Mouse (Mus musculus) thymus, postnatal 4 days (tissue): ENCODE data around the gene Gorasp1.

ENCODE experiments used
- DNase-seq: peaks from one replicate; pipeline ENCODE4 v3.0.0; 2021

Gorasp1 gene

DNA sequence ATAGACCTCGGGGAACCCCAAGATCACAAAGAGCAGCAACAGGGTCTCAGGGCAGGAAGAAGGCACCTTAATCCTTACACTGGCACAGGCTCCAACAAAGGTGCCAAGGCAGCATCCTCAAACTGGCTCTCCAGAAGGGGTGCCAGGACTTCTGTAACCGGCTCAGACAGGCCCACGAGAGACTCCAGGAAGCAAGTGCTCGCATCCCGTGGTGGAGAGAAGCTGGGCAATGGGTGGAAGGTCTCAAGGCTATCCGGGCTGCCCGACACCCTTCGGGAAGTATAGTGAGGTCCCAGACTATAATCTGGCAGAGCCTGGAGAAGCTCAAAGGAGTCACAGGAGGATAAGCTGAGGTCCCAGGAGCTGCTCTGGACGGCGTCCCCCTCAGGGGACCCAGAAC lies 34.8 kb upstream of the Gorasp1 start:
- no peak for DNase-seq

DNA sequence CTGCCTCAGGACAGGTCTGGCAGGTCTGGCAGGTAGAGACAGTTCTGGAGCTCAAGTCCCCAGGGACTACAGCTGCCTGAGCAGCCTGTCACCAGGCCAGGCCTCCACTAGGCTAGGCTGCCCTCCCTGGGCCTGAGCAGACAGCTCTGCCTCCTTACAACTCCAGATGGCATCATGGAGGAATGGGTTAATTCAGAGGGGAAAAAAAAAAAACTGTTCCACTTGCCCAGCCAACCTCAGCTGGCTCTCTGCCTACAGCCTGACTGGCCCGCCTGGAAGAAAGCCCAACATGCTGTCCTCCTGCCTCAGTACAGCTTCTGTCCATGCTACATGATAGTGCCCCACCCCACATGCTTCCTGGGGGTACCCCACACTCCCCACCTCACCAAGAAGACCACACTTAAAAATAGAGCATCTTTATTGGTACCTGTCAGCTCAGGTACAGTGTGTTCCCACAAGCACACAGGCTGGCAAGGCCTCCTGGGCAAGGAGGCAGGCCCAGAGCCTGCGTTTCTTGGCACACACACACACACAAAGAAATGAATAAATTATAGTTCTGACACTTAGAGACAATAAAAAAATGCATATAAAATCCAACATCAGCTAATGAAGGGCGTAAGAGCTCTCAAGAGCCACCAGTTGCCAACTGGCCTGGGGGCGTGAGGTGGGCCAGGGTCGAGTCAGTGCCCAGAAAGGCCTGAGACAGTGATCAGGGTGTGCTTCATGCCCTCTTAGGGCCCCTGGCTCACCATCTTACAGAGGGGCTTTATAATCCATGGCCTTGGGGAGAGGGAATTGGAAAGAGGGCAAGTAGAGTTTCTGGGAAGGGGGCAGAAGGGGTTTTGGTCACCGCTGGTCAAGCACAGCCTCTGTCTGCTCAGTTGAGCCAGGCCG lies 33.6 kb upstream of the Gorasp1 start:
- no peak for DNase-seq

DNA sequence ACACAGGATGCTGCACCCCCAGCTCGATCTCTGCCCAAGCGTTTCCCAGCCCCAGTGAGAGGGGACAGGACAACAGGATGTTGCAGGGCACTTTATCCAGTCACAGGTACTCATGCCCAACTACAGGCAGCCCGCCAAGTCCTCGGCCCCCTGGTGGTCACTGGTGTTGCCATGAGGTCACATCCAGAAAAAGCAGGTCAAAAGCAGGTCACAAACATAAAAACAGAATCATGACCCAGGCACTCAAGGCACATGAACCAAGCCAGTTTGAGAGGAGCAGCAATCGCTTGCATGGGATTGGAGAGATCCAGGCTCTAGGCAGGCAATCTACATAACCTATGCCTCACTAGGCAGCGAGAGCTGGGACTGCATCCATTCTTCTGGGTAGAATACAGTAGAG lies 32.9 kb upstream of the Gorasp1 start:
- peak; percentile 82 for DNase-seq

DNA sequence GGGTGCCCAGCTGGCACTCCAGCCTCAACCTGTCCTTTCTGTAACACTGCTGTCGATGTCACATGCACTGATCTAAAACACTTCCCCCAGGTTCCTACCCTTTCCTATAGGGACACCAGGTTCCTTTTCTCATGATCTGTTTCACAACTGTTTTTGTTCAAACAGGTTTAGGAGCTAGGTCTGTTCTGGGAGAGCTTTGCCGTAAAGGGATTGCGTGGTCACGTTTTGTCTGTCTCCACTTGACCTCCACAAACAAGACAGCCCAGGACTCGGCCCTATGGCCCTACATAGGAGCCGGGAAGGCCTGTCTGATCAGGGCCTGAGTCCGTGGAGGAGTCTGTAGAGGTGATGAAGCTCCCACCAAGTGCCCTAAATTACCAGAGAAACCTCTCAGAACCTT lies 32.4 kb upstream of the Gorasp1 start:
- no peak for DNase-seq

DNA sequence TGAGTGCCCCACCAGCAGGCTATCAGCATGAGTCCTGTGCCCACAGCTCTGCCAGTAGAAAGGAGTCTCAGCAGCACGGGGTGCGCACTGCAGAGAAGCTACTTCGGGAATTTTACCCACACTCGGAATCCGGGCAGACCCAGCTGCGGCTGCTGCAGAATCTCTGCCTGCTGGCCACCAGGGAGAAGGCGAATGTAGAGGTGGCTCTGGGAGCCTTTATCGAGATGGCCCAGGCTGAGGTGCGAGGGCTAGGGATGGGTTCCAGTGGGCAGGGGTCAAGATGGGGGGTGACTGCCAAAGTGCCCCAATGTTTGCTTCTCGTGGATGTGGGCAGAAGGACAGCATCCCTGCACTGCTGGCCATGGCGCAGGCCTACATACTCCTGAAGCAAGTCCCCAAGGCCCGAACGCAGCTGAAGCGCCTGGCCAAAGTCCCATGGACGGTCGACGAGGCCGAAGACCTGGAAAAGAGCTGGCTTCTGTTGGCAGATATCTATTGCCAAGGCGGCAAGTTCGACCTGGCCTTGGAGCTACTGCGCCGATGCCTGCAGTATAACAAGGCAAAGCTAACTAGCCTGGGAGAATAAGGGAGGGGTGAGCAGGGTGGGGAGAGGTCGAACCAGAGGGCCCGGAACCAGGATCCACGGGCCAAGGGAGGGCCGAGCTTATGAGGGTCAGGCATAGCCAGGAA lies 29.0 kb upstream of the Gorasp1 start:
- no peak for DNase-seq

DNA sequence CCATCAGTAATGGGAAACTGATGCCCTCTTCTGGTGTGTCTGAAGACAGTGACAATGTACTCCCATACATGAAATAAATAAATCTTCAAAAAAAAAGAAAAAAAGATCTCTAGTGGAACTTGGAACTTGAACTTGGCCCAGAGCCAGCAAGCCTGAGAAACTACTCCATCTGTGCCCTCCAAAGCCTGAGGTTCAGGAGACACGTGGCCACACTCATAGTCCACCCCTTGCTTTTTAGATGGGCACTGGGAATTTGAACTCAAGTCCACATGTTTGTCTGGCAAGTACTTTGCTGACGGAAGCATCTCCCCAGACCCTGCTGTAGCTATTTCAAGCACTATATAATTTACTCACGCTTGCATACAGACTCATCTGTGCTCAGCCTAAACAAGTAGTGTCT lies 27.8 kb upstream of the Gorasp1 start:
- DNase-seq = no peak

DNA sequence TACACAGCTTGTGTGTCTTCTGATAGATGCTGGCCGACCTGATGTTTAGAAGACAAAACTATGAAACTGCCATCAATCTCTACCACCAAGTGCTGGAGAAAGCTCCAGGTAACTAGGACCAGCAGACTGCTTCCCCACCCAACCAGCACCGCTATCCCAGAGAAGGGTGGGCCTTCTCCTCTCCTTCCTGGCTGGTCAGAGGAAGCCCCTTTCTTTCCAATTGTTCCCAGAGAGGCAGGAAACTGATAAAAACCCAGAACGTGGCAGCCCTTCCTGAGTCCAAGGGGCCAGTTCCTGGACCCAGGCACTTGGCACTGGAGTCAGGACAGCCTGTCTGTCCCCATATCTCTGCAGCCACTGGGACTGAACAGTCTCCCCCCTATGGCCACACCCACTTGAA lies 26.8 kb upstream of the Gorasp1 start:
- DNase-seq = no peak

DNA sequence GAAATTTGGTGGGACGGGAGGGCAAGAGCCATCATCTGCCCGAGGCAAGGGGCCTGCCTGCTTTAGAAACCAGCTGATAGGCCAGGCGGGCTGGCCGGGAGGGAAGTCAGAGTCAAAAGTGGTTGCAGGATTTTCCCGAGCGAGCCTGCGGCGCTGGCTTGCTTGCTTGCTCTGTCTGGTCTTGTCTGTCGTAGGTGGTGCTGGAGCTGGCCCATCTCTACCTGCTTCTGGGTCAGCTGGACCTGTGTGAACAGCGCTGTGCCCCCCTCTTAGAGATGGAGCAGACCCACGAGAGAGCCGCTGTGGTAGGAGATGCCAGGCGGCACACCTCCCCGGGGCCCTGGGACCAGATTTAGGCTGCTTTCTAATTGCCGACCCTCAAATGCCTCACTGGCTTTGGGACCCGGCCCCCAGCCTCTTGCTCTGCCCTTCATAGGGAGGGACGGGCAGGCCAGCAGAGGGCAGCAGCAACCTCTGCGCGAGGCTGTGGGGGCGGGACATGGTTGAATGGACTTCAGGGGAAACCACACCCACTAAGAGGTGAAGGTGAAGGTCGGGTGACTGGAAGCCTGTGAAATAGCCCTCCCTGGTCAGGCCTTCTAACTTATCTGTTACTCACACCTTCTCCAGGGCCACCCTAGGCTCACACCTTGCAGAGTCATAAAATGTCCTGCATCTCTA lies 25.8 kb upstream of the Gorasp1 start:
- DNase-seq = peak; percentile 91

DNA sequence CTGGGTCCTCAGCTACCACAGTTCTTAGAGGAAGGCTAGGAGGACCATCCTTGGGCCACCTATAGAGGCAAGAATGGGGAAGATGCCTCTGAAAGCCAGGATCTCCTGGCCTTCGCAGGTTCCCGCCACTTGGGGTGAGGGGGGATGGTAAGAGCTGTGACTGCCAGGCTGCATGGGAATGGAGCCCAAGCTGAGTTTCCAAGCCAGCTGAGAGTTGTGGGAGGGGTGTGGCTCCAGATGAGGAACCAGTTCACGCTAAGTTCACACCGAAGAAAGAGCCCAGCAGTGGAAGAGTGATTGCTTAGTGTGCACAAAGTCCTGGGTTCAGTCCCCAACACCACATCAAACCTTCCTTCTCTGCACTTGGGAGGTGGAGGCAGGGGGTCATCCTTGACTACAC lies 24.9 kb upstream of the Gorasp1 start:
- DNase-seq = no peak

DNA sequence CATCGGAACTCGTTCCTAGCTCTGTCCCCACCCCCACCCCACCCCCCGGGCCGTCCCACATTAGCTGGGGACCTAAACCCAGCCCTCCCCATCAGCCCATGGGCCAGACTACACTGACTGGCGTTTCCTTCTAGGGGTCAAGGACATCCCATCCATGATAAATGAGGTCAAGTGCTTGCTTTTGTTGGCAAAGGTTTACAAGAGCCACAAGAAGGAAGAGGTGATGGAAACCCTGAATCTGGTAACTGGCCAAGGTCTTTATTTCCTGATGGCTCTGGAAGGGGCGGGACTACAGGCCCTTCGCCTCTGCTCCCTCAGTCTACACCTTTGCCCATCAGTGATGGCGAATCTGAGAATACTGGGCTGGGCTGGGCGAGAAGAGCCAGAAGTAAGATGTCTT lies 21.5 kb upstream of the Gorasp1 start:
- no peak for DNase-seq

DNA sequence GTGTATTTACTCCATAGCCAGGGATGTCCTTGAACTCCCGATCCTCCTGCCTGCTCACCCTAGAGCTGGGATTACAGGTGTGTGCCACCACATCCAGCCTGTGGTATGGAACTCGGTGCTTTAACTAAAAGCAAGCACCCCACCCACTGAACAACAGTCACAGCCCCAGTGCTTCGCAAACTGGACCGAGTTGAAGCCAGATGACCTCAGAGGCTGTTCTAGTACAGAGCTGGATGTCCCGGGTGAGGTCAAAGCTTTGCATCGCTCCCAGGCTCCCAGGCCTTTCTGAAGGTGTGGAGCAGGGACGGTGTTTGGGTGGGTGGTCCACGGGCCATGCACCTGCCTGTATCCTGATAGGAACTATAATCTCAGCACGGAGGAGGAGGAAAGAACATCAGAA lies 14.0 kb upstream of the Gorasp1 start:
- DNase-seq = no peak

DNA sequence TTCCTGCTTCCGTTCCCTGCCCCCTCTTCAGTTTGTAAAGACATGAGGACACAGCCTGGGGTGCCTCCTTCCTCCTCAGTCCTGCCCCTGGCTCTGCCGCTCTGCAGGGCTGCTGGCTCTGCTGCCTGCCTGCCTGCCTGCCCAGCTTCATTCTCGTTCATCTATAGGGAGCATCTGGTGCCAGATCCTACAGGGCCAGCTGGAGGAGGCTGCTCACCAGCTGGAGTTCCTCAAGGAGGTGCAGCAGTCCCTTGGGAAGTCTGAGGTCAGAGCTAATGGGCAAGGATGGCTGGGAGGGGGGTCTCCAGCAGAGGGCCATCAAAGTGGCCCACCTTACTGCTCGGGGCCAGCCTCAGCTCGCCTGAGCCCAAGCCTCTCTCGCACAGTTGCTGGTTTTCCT lies 13.1 kb upstream of the Gorasp1 start:
- no peak for DNase-seq

DNA sequence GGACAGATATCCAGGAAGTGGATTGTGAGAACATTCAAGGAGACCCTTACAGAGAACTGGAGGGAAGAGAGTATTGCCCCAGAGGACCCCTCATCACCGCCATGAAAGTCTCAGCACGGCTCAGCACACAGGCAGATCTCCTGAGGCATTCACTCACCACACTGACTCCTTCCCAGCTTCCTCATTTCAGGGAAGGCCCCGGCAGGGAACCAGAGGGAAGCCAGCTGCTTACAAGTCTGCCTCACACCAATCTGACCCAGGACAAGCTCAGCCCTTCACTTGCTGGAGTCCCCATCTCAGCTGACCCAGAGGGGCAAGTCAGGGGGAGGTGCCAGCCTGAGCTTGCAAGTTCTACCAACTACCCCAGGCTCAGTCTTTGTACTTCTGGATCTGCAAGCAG lies 11.4 kb upstream of the Gorasp1 start:
- no peak for DNase-seq

DNA sequence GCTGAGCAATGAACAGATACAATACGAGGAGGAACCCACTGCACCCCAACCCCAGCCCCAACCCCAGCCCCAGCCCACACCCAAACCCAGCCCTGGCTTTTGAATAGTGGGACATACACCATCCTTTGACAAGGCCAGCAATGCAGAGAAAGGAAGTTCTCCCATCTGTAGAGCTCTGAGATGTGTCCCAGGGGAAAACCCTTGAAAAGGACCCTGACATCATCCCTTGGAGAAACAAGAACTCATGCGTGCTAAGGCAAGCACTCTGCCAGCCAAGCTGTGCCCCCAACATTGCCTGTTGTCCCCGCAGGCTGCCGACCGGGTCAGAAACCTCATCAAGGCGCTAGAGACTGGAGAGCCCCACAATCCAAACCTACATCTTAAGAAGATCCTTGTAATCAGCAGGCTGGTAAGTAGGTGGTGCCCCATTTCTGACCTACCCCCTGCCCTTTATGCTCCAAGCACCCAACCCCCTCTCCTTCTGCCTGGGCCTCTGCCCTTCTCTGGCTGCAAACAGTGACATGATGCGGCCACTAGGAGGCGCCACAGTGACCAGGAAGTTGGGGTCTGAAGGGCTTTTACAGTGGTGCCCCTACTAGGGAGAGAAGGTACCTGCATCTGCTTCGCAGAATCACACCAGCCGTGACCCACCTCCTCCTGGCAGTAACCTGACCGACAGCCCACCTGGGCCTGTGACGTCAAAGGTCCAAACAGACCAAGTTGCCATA lies 8.0 kb upstream of the Gorasp1 start:
- peak; percentile 88 for DNase-seq

DNA sequence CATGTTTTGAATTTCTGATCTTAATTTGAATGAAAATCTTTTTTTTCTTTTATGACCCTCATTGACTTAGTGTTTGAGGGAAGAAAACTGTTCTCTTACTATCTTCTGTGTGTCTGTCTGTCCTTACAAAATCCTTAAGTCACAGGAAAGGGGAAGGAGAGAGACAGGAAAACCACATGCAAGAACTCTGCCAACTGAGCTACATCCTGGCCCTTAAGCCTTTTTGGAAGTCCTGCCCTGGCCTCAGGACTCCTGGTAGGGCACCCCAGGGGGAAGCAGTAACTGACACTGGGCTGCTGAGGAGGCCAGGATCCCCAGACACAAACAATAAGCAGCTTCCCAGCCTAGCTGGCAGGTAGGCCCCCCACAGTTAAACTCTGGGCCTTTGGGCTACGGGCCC lies 6.0 kb upstream of the Gorasp1 start:
- DNase-seq = no peak

DNA sequence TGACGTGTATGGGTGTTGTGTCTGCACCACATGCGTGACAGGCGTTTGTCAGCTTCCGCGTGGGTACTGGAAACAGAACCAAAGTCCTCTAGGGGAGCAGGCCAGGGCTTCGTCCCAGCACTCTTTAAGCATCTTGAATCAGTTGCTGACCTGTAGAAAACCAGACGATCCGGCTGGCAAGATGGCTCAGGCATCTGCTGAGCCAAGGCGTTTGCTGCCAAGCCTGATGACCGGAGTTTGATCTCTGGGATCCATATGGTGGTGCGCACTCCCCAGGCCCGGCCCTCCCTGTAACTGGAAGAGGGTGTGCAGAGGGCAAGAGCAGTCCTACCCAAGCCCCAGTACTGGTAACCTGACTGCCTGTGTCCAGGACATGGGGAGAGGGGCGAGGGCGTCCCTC lies 4.5 kb upstream of the Gorasp1 start:
- no peak for DNase-seq

DNA sequence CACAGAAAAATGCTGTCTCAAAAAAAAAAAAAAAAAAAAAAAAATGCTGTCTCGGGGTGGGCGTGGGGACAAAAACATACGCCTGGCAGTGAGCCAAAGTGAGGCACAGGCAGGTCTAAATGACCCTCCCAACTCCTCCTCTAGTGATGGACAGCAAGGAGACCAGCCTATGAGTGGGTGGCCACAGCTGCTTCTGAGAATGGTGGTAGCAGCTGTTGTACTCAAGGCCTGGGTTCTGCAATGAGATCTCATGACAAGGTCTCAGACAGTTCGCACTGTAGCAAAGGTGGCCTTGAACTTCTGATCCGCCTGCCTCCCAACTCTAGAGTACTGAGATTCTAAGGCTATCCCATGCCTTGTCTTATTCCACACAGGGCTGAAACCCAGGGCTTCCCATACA lies 4.0 kb upstream of the Gorasp1 start:
- no peak for DNase-seq

DNA sequence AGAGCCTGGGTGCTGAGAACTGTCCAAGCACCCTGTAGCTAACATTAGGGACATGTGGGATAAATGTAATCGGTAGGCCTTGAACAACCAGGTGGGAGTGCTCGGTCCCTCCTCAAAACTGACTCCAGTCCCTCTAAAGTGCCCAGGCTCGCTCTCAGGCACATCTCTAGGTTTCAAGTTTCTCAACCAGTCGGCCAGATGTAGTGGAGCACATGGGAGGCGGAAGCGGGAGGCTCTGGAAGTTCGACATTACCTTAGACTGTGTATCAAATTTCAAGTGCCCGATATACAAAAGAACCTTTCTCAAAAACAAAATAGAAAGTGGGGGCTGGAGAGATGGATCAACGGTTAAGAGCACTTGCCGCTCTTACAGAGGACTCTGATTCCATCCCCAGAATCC lies 2.3 kb upstream of the Gorasp1 start:
- DNase-seq = no peak

DNA sequence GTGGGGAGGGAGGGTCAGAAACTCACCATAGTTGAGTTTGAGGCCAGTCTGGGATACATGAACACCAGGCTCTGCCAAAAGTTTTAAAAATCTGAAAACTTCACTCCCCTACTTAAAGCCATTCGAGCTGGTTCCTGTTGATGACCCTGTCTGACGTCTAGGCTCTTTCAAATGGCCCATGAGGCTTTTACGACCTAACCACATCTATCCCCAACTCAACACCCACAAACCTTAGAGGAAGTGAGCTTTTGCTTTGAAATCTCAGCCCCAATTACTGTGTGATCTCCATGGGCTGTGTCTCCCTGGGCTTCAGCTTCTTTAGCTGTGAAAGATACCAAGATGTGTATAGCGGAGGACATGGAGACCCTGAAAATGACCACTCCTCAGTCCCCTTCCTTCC lies 1.1 kb upstream of the Gorasp1 start:
- no peak for DNase-seq

DNA sequence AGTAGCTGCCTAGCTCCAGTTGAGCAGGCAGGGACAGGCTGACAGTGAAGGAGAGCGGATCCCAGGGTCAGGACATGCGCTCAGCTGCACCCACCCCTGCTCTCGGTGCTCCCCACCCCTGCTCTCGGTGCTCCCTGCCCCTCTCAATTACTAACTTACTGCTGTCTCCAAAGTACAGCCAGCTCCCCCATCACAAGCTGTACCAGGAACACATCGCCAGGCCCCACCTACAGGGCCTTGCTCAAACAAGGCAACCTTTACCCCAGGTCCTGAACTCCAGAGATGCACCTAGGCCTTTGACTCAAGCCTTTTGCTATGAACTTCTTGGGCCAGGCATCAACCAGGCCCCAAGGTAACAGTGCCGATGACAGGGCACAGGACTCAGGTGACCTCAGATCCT lies 3.7 kb downstream of the Gorasp1 start:
- no peak for DNase-seq

DNA sequence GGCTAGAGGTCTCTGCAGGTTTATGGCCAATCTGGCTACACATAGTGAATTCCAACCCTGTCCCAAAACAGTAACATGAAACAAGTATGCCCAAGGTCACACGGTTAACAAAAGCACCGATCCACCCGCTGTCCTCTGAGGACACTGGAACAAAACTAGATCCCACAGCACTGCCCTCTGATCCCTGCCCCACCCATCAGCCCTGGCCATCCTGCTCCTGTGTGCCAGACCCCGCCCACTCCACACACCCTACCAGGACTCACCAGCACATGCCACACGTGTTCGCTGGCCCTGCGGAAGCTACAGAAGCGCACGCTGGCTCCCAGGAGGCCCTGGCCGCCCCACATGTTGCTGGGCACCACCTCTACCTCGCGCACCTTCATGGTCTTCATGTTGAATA lies 5.0 kb downstream of the Gorasp1 start:
- DNase-seq = no peak

DNA sequence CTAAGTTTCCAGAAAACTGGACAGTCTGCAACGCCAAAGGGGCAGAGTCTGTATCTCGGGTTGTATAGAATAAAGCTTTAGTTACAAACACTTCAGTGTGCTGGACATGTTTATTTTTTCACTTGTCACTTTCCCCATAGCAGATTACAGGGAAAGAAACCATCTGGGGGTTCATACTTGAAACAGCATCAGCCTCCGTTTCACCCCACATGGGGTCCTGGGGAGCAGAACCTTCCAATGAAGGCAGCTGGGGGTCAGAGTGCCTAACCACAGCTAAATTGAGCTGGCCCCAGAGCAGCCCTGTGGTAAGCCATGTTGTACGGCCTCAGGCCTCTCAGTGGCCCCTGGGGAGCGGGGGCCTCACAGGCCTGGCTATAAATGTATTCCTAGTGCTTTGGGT lies 10.9 kb downstream of the Gorasp1 start:
- DNase-seq = no peak

DNA sequence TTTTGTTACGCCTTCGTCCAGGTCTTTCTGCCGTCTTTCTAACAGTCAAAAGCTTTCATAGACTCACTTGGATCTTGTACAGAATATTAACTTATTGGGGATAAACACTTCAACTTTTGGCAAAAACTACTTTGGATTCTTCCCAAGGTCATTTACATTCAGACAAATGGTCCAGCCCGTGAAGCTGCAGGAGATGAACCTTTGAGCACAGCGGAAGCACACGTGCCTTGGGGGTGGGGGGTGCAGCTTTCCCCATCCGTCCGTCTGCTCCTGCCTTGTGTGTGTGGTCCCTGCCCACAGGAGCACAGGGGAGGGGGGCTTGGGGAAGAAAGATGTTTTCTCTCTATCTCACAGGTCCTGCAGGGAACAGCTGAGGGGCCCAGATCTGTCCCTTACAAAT lies 11.6 kb downstream of the Gorasp1 start:
- DNase-seq = no peak
